In genomic region chr4:95738725-95739124, GRCm38 (mm10) we compare ENCODE assay signal across 13 mouse cellular contexts.
DNase-seq lines count a peak whose midpoint lies in the region; ATAC-seq and TF ChIP-seq lines count a peak whose summit lies in the region.
"Had no signal": no experiment of that assay in that cellular context is flagged by ENCODE, and none has a peak within 500 bp of the region (broad histone marks: within the 10 kb centered on the region; RNA-seq: fewer than 3 reads in every experiment).

No protein-coding gene starts in this region.

- H3K9ac ChIP-seq in kidney, embryonic 15.5 days, result no peak overlapping the region
- no peak overlapping the region for H3K9ac ChIP-seq in stomach, postnatal 0 days (ENCODE audit: low read length)
- no peak overlapping the region for H3K9ac ChIP-seq in midbrain, embryonic 15.5 days
- H3K9ac ChIP-seq: hindbrain, embryonic 15.5 days; limb, embryonic 15.5 days had no signal

- WGBS in kidney, embryonic 15.5 days, result 49% methylated on average over 4 of the region's 4 CpGs
- 36% methylated on average over 4 of the region's 4 CpGs for WGBS in stomach, postnatal 0 days
- 66% methylated on average over 4 of the region's 4 CpGs for WGBS in midbrain, embryonic 15.5 days

- H3K4me2 ChIP-seq in kidney, embryonic 15.5 days, result 0 out of 2 replicates have a peak overlapping the region, but pooled peaks have one; percentile 2
- no peak overlapping the region for H3K4me2 ChIP-seq in stomach, postnatal 0 days (replicated peaks; ENCODE audit: low read depth)
- no peak overlapping the region for H3K4me2 ChIP-seq in midbrain, embryonic 15.5 days
- H3K4me2 ChIP-seq: hindbrain, embryonic 15.5 days; limb, embryonic 15.5 days had no signal

- H3K4me1 ChIP-seq in kidney, embryonic 15.5 days, result peaks cover 35% of the 10 kb centered on the region
- 0 out of 2 replicates have a peak, but pooled peaks cover 4% of the 10 kb centered on the region for H3K4me1 ChIP-seq in stomach, postnatal 0 days (replicated peaks; ENCODE audit: control insufficient read depth, insufficient read depth)
- peaks cover 11% of the 10 kb centered on the region; the same call in 1 of the 2 replicates for H3K4me1 ChIP-seq in midbrain, embryonic 15.5 days

- H3K36me3 ChIP-seq in kidney, embryonic 15.5 days, result no peaks in the 10 kb centered on the region
- no peaks in the 10 kb centered on the region for H3K36me3 ChIP-seq in stomach, postnatal 0 days (ENCODE audit: control insufficient read depth, insufficient read depth, low read length)
- H3K36me3 ChIP-seq in midbrain, embryonic 15.5 days (replicated peaks), result no peaks in the 10 kb centered on the region
- H3K36me3 ChIP-seq: hindbrain, embryonic 15.5 days; limb, embryonic 15.5 days had no signal

- DNase-seq in adrenal gland, adult (ENCODE audit: inconsistent age in 2 of 2, low spot score in 1 of 2), result peak; percentile 79 to 90
- DNase-seq in adrenal gland, postnatal 4 days (ENCODE audit: low spot score in 2 of 2), result no peak
- no peak for DNase-seq in kidney, adult 8-10 months
- DNase-seq in kidney, postnatal 25 days, result peak; percentile 35 to 46
- no peak for DNase-seq in stomach, postnatal 0 days (ENCODE audit: low spot score)
- no peak for DNase-seq in MN1 (ENCODE audit: low spot score)
- DNase-seq: cerebellum, postnatal 36 days; spleen, adult 18-20 months had no signal

- no peak overlapping the region for H3K4me3 ChIP-seq in kidney, embryonic 15.5 days (replicated peaks)
- no peak overlapping the region for H3K4me3 ChIP-seq in stomach, postnatal 0 days (ENCODE audit: low read depth, low read length)
- H3K4me3 ChIP-seq in midbrain, embryonic 15.5 days, result no peak overlapping the region
- H3K4me3 ChIP-seq: hindbrain, embryonic 15.5 days; limb, embryonic 15.5 days; megakaryocyte, embryonic 14.5 days had no signal

- ATAC-seq in kidney, embryonic 15.5 days (replicated peaks; ENCODE audit: low FRiP score), result no peak
- ATAC-seq in stomach, postnatal 0 days (ENCODE audit: low FRiP score, low TSS enrichment), result no peak
- ATAC-seq in midbrain, embryonic 15.5 days (replicated peaks), result no peak

- TF ChIP-seq EP300 in stomach, postnatal 0 days (optimal IDR thresholded peaks at IDR 0.05), result no peak

- no peak for TF ChIP-seq CTCF in stomach, postnatal 0 days (IDR thresholded peaks at IDR 0.05; ENCODE audit: low read depth)

- H3K27me3 ChIP-seq in kidney, embryonic 15.5 days, result no peaks in the 10 kb centered on the region
- H3K27me3 ChIP-seq in stomach, postnatal 0 days (ENCODE audit: control insufficient read depth, insufficient read depth, low read length), result no peaks in the 10 kb centered on the region
- H3K27me3 ChIP-seq in midbrain, embryonic 15.5 days (replicated peaks), result no peaks in the 10 kb centered on the region
- H3K27me3 ChIP-seq: hindbrain, embryonic 15.5 days; limb, embryonic 15.5 days; megakaryocyte, embryonic 14.5 days had no signal

- peak overlapping the region; percentile 77 for H3K27ac ChIP-seq in kidney, embryonic 15.5 days
- H3K27ac ChIP-seq in stomach, postnatal 0 days (replicated peaks), result 0 out of 2 replicates have a peak overlapping the region, but pooled peaks have one; percentile 26
- no peak overlapping the region for H3K27ac ChIP-seq in midbrain, embryonic 15.5 days
- H3K27ac ChIP-seq: hindbrain, embryonic 15.5 days; limb, embryonic 15.5 days had no signal

- H3K9me3 ChIP-seq in kidney, embryonic 15.5 days (replicated peaks), result no peaks in the 10 kb centered on the region
- H3K9me3 ChIP-seq in stomach, postnatal 0 days (ENCODE audit: control insufficient read depth, low read length), result no peaks in the 10 kb centered on the region
- no peaks in the 10 kb centered on the region for H3K9me3 ChIP-seq in midbrain, embryonic 15.5 days
- H3K9me3 ChIP-seq: hindbrain, embryonic 15.5 days; limb, embryonic 15.5 days; megakaryocyte, embryonic 14.5 days had no signal

Comparison
In these comparisons a context has a peak if more than half of its experiments do, and no peak if none do; other contexts are left out.
1. DNase-seq: peak in adrenal gland, adult (2 of 2) and kidney, postnatal 25 days (2 of 2); none in adrenal gland, postnatal 4 days (0 of 2), kidney, adult 8-10 months (0 of 2), stomach, postnatal 0 days (single experiment) and MN1 (single experiment).